Mouse (Mus musculus) MEL (cell line): Measurements from ENCODE around the gene Rph3al.

Experiments used
- CHD1 ChIP-seq: IDR thresholded peaks from 2 replicates; pipeline ENCODE4 v1.6.1; 2012; ENCODE audit warnings: low read depth, mild to moderate bottlenecking, inconsistent platforms, low read length, improper control_type of control experiment
- CTCF ChIP-seq, 3 experiments: IDR thresholded peaks in 2 of 3; conservative IDR thresholded peaks in 1 of 3; 2 replicates each; pipeline ENCODE4 v1.5.1; 2011 to 2012; ENCODE audit warnings: low read length in 3 of 3, low read depth in 2 of 3, mild to moderate bottlenecking in 2 of 3, improper control_type of control experiment in 1 of 3, inconsistent platforms in 1 of 3, mixed read lengths in 1 of 3, moderate library complexity in 1 of 3; ENCODE audit not compliant: control insufficient read depth in 1 of 3, insufficient read depth in 1 of 3, poor library complexity in 1 of 3, severe bottlenecking in 1 of 3
- EP300 ChIP-seq, 2 experiments: IDR thresholded peaks; 2 replicates each; pipeline ENCODE4 v1.6.1; 2011; ENCODE audit warnings: improper control_type of control experiment in 2 of 2, low read length in 2 of 2, low read depth in 1 of 2, mild to moderate bottlenecking in 1 of 2
- GATA1 ChIP-seq: IDR thresholded peaks from 2 replicates; pipeline ENCODE4 v1.6.1; 2011; ENCODE audit warnings: low read depth, low read length, improper control_type of control experiment
- POLR2A ChIP-seq, 2 experiments: IDR thresholded peaks; 2 replicates each; pipeline ENCODE4 v1.6.1; 2011 to 2012; ENCODE audit warnings: low read length in 2 of 2, mild to moderate bottlenecking in 2 of 2, control low read depth in 1 of 2, improper control_type of control experiment in 1 of 2, low read depth in 1 of 2, moderate library complexity in 1 of 2; ENCODE audit not compliant: control insufficient read depth in 1 of 2, insufficient read depth in 1 of 2, poor library complexity in 1 of 2
- POLR2AphosphoS2 ChIP-seq: IDR thresholded peaks from 2 replicates; pipeline ENCODE4 v1.6.1; 2011; ENCODE audit warnings: low read length, improper control_type of control experiment
- SIN3A ChIP-seq: IDR thresholded peaks from 2 replicates; pipeline ENCODE4 v1.6.1; 2012; ENCODE audit warnings: low read length, improper control_type of control experiment, inconsistent platforms
- TAL1 ChIP-seq: IDR thresholded peaks from 2 replicates; pipeline ENCODE4 v1.6.1; 2012; ENCODE audit warnings: mild to moderate bottlenecking, inconsistent platforms, low read length, moderate library complexity, mixed read lengths
- USF1 ChIP-seq: IDR thresholded peaks from 2 replicates; pipeline ENCODE4 v1.6.1; 2014; ENCODE audit warnings: low read depth, mild to moderate bottlenecking, inconsistent platforms, low read length, improper control_type of control experiment, moderate library complexity

DNA sequence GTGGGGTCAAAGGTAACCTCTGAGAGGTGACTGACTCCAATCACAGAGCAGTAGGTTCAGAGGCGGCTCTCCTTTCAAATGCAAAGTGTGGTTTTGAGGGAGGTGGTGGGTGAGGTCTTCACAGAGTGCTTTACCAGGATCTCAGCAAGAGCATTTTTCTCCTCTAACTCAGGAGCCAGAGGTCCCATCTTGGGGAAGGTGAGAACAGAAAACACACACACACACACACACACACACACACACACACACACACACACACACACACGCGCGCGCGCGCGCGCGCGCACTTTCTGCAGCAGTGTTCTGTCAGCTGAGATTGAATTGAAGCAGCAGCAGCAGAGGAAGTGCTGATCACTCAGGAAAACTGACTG, 102.0 kb downstream of the Rph3al start:
- TF ChIP-seq POLR2AphosphoS2: no peak
- no peak for TF ChIP-seq EP300 (IDR thresholded peaks at IDR 0.05; ENCODE audit: low read depth in 1 of 2, low read length in 2 of 2)
- no peak for TF ChIP-seq GATA1
- TF ChIP-seq CTCF (IDR thresholded peaks at IDR 0.05 in 2 of 3, conservative IDR thresholded peaks at IDR 0.05 in 1 of 3; ENCODE audit: control insufficient read depth in 1 of 3, insufficient read depth in 1 of 3, low read depth in 2 of 3, low read length in 3 of 3, poor library complexity in 1 of 3, severe bottlenecking in 1 of 3): no peak
- no peak for TF ChIP-seq CHD1
- no peak for TF ChIP-seq TAL1
- no peak for TF ChIP-seq POLR2A (IDR thresholded peaks at IDR 0.05; ENCODE audit: control insufficient read depth in 1 of 2, insufficient read depth in 1 of 2, low read depth in 1 of 2, low read length in 2 of 2, poor library complexity in 1 of 2)
- TF ChIP-seq USF1: no peak
- TF ChIP-seq SIN3A: no peak
